Mouse (Mus musculus): ENCODE data around the gene Rfx6. TPM values are rescaled to one million over a fixed set of nuclear protein-coding genes. Genes with fewer than 3 reads are reported as not detected.

Gene Rfx6
- polyA plus RNA-seq, 1 experiment = not detected

DNA sequence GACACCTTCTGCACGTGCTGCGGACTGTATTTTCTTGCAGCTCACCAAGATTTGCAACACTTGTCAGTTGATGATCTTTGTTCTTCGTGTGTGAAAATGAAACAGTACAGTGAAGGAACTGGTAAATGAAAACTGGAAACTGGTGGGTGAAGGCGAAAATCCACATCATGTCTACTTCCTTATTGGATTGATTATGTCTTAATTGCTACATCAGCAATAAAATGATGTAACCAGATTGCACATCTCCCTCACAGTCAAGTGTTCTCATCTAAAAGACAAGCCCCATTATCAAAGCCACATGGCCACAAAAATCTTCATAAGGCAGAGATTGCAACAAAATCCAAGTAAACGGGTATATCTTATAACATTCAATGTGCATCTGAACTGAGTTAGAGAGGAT, 83.9 kb downstream of the Rfx6 start:
- TF ChIP-seq GATA1 (IDR thresholded peaks at IDR 0.05; ENCODE audit: borderline replicate concordance, low read length) = no peak
- TF ChIP-seq FLI1 (IDR thresholded peaks at IDR 0.05; ENCODE audit: low read length) = no peak
- H3K36me3 ChIP-seq (replicated peaks; ENCODE audit: low read length) = no peaks in the 10 kb centered on the region

DNA sequence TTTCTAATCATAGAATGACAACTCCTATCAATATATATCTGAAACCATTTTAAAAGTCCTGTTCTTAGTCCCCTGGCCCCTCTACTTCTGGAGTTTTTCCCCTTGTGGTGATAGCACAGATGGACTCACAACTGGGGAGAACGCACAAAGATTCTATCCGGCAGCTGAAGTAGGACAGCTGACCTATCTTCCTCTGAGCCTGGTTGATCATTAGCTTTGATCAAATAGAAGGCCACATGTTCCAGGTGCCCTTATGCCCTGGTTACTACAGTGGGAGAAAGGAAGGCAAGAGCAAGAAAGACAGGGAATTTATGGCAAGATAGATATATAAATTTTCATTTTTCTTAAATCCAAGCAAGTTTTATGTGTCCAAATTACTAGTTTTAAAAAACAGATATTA, 85.7 kb downstream of the Rfx6 start:
- Histone ChIP-seq H3K4me3 (replicated peaks) (no peak overlapping the region), H3K9me3 (no peaks in the 10 kb centered on the region)
- TF ChIP-seq FLI1 (IDR thresholded peaks at IDR 0.05; ENCODE audit: low read length) (no peak), GATA1 (IDR thresholded peaks at IDR 0.05; ENCODE audit: borderline replicate concordance, low read length) (no peak)

More for the DNA sequence above, 83.9 kb downstream of the Rfx6 start:
- Histone ChIP-seq H3K27me3 (replicated peaks) (no peaks in the 10 kb centered on the region), H3K9me3 (no peaks in the 10 kb centered on the region), H3K4me3 (replicated peaks) (no peak overlapping the region), H3K4me1 (no peaks in the 10 kb centered on the region)

DNA sequence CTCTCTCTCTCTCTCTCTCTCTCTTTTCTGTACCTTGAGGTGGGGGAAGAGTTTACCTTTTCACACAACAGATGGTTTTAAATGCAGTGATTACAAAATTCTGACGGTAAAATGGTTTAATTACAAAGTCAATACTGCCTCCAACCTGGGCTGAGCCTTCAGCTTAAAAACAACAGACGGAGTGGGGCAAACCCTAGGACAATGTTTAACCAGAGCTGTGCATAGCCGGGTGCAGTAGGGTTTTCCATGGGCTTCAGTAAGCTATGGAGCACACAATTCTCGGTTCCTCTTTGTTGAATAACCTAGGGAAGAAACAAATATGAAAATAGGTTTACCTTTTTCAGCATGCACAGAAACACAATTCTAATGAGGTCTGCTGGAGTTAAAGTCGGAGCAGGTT, 90.9 kb downstream of the Rfx6 start:
- TF ChIP-seq GATA1 (IDR thresholded peaks at IDR 0.05; ENCODE audit: borderline replicate concordance, low read length) (no peak), FLI1 (IDR thresholded peaks at IDR 0.05; ENCODE audit: low read length) (no peak)
- H3K9me3 ChIP-seq = no peaks in the 10 kb centered on the region
- no peak overlapping the region for H3K4me3 ChIP-seq (replicated peaks)
- no peaks in the 10 kb centered on the region for H3K36me3 ChIP-seq (replicated peaks; ENCODE audit: low read length)
- no peaks in the 10 kb centered on the region for H3K4me1 ChIP-seq
- H3K27me3 ChIP-seq (replicated peaks) = no peaks in the 10 kb centered on the region

More for the DNA sequence above, 85.7 kb downstream of the Rfx6 start:
- Histone ChIP-seq H3K27me3 (replicated peaks) (no peaks in the 10 kb centered on the region), H3K36me3 (replicated peaks; ENCODE audit: low read length) (no peaks in the 10 kb centered on the region), H3K4me1 (no peaks in the 10 kb centered on the region)

DNA sequence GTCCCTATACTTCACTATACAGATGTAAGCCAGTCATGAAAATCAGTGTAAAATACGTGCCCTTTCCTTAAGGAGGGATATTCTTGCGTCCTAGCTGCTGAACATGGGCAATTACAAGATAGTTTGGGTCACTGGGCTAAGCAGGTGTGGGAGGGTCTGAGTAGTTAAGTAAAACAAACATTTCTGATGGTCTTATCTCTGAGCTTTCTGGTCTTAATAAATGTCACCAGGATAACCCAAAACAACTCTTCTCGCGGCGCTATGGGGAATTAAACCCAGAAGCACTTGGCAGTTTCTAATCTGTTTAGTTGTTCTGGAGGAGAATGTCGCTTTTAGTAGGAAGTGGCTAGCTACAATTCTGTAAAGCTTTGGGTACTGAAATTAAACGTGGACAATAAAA, 91.7 kb downstream of the Rfx6 start:
- TF ChIP-seq GATA1 (IDR thresholded peaks at IDR 0.05; ENCODE audit: borderline replicate concordance, low read length) (no peak), FLI1 (IDR thresholded peaks at IDR 0.05; ENCODE audit: low read length) (no peak)
- Histone ChIP-seq H3K36me3 (replicated peaks; ENCODE audit: low read length) (no peaks in the 10 kb centered on the region), H3K27me3 (replicated peaks) (no peaks in the 10 kb centered on the region), H3K4me3 (replicated peaks) (no peak overlapping the region), H3K9me3 (no peaks in the 10 kb centered on the region), H3K4me1 (no peaks in the 10 kb centered on the region)

DNA sequence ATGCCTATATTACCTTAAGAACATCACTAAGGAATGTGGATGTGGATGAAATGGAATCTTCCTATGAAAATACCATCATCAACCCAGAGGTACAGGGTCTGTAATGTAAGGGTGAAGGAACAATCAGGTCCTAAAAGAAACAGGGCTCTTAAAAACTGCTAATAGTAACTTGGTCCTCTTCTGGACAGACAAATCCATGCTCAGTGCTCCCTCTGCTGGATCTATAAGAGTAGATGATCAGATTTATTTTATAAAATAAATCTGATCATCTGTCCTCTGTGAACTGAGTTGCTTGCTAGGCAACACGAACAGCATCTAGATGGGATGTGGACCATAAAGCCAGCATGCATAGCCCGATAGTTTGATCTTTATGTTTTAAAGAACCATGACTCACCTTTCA, 102.1 kb downstream of the Rfx6 start:
- TF ChIP-seq GATA1 (IDR thresholded peaks at IDR 0.05; ENCODE audit: borderline replicate concordance, low read length) = no peak
- no peak for TF ChIP-seq FLI1 (IDR thresholded peaks at IDR 0.05; ENCODE audit: low read length)
- Histone ChIP-seq H3K9me3 (no peaks in the 10 kb centered on the region), H3K4me3 (replicated peaks) (no peak overlapping the region), H3K36me3 (replicated peaks; ENCODE audit: low read length) (no peaks in the 10 kb centered on the region), H3K4me1 (no peaks in the 10 kb centered on the region), H3K27me3 (replicated peaks) (no peaks in the 10 kb centered on the region)

Other genes with a start within 250 kb of the Rfx6 start
- gene Gm49339, start 197.1 kb upstream of the Rfx6 start, polyA plus RNA-seq (2012; ENCODE audit: insufficient read depth, low replicate concordance) = 3.4 TPM in 1 of 2 replicates, not detected in the other
- 12.6 and 37.6 TPM in 2 replicates for gene Lilr4b, start 197.1 kb upstream of the Rfx6 start, polyA plus RNA-seq (2012; ENCODE audit: insufficient read depth, low replicate concordance)
- 9.5 and 63.1 TPM in 2 replicates for gene Lilrb4a, start 186.8 kb upstream of the Rfx6 start, polyA plus RNA-seq (2012; ENCODE audit: insufficient read depth, low replicate concordance)
- not detected in 2 replicates for gene Fam162b, start 87.2 kb upstream of the Rfx6 start, polyA plus RNA-seq (2012; ENCODE audit: insufficient read depth, low replicate concordance)
- gene Gprc6a, start 46.3 kb upstream of the Rfx6 start, polyA plus RNA-seq (2012; ENCODE audit: insufficient read depth, low replicate concordance) = not detected in 2 replicates